Mouse (Mus musculus) embryonic facial prominence, embryonic 15.5 days (tissue): ENCODE results near the gene Tmem132d. TPM values are rescaled to one million over a fixed set of nuclear protein-coding genes. Genes with fewer than 3 reads are reported as not detected.
"Not testable (repeated sequence)": the region's sequence is repeated elsewhere in the genome, so short reads cannot be mapped to it uniquely, and the experiment has no call there.

ENCODE experiments used
- ATAC-seq: fragments of 200-750 bp; cut with Nextera tagmentation; 2 replicates; pipeline ENCODE4 v1.8.0; 2017; ENCODE audit warnings: low read depth, moderate TSS enrichment; ENCODE audit not compliant: insufficient number of reproducible peaks, low FRiP score, low TSS enrichment
- H3K27ac ChIP-seq: fragments of 300-500 bp; sonication (generic); replicated peaks from 2 replicates; pipeline ENCODE4 v1.5.1; 2015; ENCODE audit warnings: mild to moderate bottlenecking, inconsistent platforms
- H3K27me3 ChIP-seq: fragments of 300-500 bp; sonication (generic); 2 replicates; pipeline ENCODE4 v1.6.1; 2015; ENCODE audit warnings: inconsistent platforms
- H3K36me3 ChIP-seq: fragments of 300-500 bp; sonication (generic); 2 replicates; pipeline ENCODE4 v1.6.1; 2015; ENCODE audit warnings: mild to moderate bottlenecking, inconsistent platforms
- H3K4me1 ChIP-seq: fragments of 300-500 bp; sonication (generic); 2 replicates; pipeline ENCODE4 v1.6.1; 2015; ENCODE audit warnings: inconsistent platforms
- H3K4me2 ChIP-seq: fragments of 300-500 bp; sonication (generic); replicated peaks from 2 replicates; pipeline ENCODE4 v1.6.1; 2015; ENCODE audit warnings: mild to moderate bottlenecking, inconsistent platforms
- H3K4me3 ChIP-seq: fragments of 300-500 bp; sonication (generic); replicated peaks from 2 replicates; pipeline ENCODE4 v1.5.1; 2015; ENCODE audit warnings: mild to moderate bottlenecking, inconsistent platforms
- H3K9ac ChIP-seq: fragments of 300-500 bp; sonication (generic); 2 replicates; pipeline ENCODE4 v1.6.1; 2015; ENCODE audit warnings: inconsistent platforms
- H3K9me3 ChIP-seq: fragments of 300-500 bp; sonication (generic); replicated peaks from 2 replicates; pipeline ENCODE4 v1.6.1; 2016; ENCODE audit warnings: inconsistent platforms
- WGBS: fragments of 180-500 bp; shearing (Covaris S2); methylation state at CpG from one replicate; pipeline ENCODE4 v1.1.7; 2015; 5-methylcytosine and 5-hydroxymethylcytosine counted together
- polyA plus RNA-seq: library from polyadenylated mRNA; unstranded; fragments of >200 nt; fragmentation: Nextera tagmentation; extraction: Ambion mirVana; gene quantifications from 2 replicates; pipeline ENCODE4 v1.2.1, GENCODE M21; 2015

Gene Tmem132d
- polyA plus RNA-seq, 1 experiment from 2014 or later = 1.8 TPM

DNA sequence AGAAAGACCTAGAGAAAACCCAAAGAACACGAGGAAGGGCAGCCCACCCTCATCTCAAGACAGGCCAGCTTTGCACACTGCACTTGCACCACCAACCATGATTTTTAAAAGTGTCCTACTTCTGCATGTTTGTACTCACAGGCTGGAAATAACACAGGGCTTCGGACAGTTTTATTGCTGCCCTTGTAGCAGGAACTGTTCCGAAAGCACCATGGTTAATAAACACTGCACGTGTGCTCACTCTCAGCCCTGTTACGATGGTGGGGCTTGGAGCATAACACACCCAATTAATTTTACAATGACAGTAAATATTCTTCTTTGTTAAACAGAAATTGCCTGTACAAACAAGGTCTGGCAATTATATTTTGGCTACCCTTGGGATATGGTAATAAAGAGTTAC is 357.4 kb downstream of the Tmem132d start:
- Histone ChIP-seq H3K36me3 (no peaks in the 10 kb centered on the region), H3K27ac (no peak overlapping the region), H3K4me1 (no peaks in the 10 kb centered on the region), H3K27me3 (no peaks in the 10 kb centered on the region), H3K9ac (no peak overlapping the region), H3K4me3 (no peak overlapping the region), H3K9me3 (no peaks in the 10 kb centered on the region), H3K4me2 (no peak overlapping the region)
- WGBS = 71% methylated on average over 5 of the region's 5 CpGs
- ATAC-seq = no peak

DNA sequence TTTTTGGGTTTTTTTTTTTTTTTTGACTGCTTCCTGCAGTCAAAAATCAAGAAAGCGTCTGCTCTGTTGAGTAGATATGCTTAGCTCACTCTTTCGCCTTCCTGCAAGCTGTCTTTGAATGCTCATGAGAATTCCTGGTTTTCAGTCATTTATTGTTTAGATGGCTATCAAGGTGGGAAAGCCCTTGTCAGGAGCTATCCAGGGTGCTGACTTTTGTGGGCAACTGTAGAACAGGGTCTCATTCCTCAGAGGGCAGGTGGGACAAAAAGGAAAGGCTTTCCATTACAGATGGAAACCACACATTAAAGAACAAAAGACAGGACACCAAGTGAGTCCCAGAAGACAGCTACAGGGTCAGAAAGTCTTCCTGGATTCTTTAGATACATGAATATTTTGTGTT is 360.3 kb downstream of the Tmem132d start:
- no peak overlapping the region for H3K27ac ChIP-seq
- H3K4me2 ChIP-seq = no peak overlapping the region
- H3K36me3 ChIP-seq = no peaks in the 10 kb centered on the region
- H3K9me3 ChIP-seq = no peaks in the 10 kb centered on the region
- H3K27me3 ChIP-seq = no peaks in the 10 kb centered on the region
- ATAC-seq = no peak
- WGBS = 82% methylated on average over 2 of the region's 2 CpGs
- no peak overlapping the region for H3K9ac ChIP-seq
- no peaks in the 10 kb centered on the region for H3K4me1 ChIP-seq
- no peak overlapping the region for H3K4me3 ChIP-seq

DNA sequence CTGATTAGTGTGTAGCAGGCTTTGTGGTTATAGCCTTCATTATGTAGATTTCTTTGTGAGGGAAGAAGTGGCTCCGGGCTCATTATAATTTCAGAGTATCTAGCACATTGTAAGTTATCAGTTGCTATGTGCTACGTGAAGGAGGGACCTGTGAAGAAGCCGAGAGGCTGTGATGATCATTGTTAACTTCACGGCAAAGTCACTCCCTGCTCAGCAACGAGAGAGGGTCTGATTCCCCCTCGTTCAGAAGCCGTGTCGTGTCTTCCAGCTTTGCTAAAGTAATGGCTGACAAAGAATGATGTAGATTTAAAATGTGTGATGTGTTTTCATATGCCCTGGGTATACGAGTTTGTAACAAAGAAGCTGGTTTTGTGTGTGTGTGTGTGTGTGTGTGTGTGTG is 391.1 kb downstream of the Tmem132d start:
- no peak for ATAC-seq
- H3K4me2 ChIP-seq = no peak overlapping the region
- H3K4me3 ChIP-seq = no peak overlapping the region
- no peaks in the 10 kb centered on the region for H3K27me3 ChIP-seq
- no peaks in the 10 kb centered on the region for H3K4me1 ChIP-seq
- no peak overlapping the region for H3K27ac ChIP-seq
- no peak overlapping the region for H3K9ac ChIP-seq
- WGBS = 82% methylated on average over 9 of the region's 9 CpGs
- no peaks in the 10 kb centered on the region for H3K36me3 ChIP-seq
- no peaks in the 10 kb centered on the region for H3K9me3 ChIP-seq

DNA sequence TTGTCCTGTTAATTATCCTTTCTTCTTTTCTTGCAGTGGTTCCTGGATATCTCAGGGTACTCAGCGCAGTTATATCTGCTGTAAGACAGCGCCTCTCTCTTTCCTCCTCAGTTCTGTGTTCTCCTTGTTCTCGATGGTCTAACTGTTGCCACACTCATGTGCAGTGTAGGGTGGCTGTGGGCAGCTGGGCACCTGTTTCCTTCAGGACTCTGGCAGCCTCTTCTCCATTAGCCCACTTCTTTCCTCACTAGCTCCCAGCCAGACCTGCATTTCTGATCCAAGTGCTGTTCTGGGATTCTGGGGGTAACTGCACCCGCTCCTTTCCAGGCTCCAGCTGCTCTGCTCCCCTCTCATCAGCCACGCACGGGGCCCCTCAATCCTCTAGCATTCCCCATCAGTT is 392.8 kb downstream of the Tmem132d start:
- H3K27ac ChIP-seq = no peak overlapping the region
- no peaks in the 10 kb centered on the region for H3K27me3 ChIP-seq
- H3K4me3 ChIP-seq = no peak overlapping the region
- no peak overlapping the region for H3K4me2 ChIP-seq
- ATAC-seq = no peak
- H3K4me1 ChIP-seq = no peaks in the 10 kb centered on the region
- H3K9ac ChIP-seq = no peak overlapping the region
- H3K36me3 ChIP-seq = no peaks in the 10 kb centered on the region
- no peaks in the 10 kb centered on the region for H3K9me3 ChIP-seq
- 85% methylated on average over 6 of the region's 6 CpGs for WGBS

DNA sequence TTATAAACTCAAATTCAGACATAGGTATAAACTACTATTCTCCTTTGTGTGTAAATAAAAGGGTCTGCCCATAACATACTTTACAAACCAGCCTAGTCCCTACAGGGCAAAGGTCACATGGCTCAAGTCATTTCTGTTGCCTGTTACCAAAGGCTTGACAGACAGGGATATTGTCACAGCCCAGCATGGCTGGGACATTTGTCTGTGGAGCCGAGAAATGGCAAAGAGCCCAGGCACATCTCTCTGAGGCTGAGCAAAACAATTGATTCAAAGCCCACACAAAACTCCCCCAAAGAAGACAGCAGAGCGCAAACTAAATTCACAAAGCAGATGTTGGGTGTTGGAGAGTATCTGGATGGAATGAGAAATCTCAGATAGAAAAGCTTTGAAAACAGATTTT is 405.8 kb downstream of the Tmem132d start:
- Histone ChIP-seq H3K9me3 (no peaks in the 10 kb centered on the region), H3K4me3 (no peak overlapping the region), H3K4me2 (no peak overlapping the region), H3K27ac (no peak overlapping the region), H3K27me3 (no peaks in the 10 kb centered on the region), H3K9ac (no peak overlapping the region), H3K4me1 (no peaks in the 10 kb centered on the region), H3K36me3 (no peaks in the 10 kb centered on the region)
- 38% methylated on average over 2 of the region's 2 CpGs for WGBS
- no peak for ATAC-seq

DNA sequence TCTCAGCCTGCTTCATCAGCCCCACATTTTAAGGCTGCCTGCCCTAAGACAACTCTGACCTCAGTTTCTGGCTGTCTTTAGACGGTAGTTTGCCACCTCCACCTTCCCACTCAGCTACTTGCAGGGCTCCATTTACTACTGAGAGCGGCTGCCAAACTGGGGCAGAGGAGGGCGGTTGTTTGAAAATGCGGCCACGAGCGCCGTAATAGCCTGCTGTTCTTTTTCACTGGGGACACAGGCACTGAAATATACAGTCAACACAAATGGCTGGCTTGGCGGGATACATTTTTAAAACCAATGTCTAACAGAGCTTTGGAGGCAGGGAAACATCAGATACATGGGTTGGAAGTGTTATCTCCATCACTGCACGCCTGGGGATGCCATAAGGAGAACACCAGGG is 428.2 kb downstream of the Tmem132d start:
- H3K9me3 ChIP-seq = no peaks in the 10 kb centered on the region
- H3K27ac ChIP-seq = no peak overlapping the region
- WGBS = 61% methylated on average over 9 of the region's 9 CpGs
- H3K4me1 ChIP-seq = no peaks in the 10 kb centered on the region
- ATAC-seq = no peak
- H3K36me3 ChIP-seq = no peaks in the 10 kb centered on the region
- no peak overlapping the region for H3K9ac ChIP-seq
- H3K4me3 ChIP-seq = no peak overlapping the region
- H3K27me3 ChIP-seq = no peaks in the 10 kb centered on the region
- H3K4me2 ChIP-seq = no peak overlapping the region

DNA sequence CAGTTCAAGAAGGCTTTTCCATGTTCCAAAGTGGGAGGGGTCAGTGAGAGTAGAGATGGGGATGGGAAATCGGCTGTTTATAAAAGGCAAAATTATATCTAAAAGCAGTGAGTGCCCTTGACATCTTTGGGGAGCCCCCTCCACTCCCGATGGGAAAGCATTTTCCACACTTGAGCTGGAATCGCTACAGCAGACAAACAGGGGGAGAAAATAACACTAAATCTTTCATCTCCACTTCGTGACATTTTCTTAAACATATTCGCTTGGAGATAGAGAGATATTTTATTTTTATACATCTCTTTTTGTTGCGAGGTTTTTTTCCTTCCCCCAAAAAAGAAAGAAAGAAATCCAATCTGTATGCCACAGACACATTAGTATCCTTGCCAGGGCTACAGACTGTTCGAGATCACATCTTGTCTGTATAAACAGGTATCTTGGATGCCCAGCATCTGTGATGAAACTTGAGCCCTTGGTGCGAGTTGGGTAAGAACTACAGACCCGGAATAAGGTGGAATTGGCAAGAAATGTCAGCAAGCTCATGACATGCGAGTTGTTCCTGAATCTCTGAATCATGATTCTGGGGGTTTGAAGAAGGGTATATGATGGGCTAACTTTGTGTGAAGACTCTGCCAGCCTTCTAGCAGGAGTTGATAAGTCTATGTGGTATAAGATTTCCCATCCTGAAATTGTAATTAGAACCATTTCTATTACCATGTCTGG is 436.2 kb downstream of the Tmem132d start:
- no peaks in the 10 kb centered on the region for H3K27me3 ChIP-seq
- WGBS = 73% methylated on average over 10 of the region's 10 CpGs
- no peak for ATAC-seq

DNA sequence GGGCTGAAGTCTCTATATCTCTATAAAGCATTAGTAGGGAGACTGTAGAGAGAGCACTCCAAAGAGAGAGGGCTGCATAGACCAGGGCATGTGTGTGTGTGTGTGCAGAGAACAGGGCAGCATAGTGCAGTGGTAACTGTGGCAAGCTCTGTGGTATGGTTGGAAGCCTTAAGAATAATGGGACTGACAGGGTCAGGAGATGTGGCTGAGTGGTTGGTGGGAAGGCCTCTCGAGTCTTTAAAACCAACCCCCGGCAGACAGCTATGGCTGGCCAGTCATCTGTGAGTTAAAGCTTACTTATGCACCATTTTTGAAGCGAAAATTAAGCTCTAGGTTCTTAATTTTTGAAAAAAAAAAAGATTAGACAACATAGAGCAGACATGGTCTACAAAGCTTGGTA is 439.4 kb downstream of the Tmem132d start:
- Histone ChIP-seq H3K27ac (no peak overlapping the region), H3K4me2 (no peak overlapping the region), H3K36me3 (no peaks in the 10 kb centered on the region), H3K27me3 (no peaks in the 10 kb centered on the region), H3K9me3 (no peaks in the 10 kb centered on the region), H3K4me3 (no peak overlapping the region), H3K9ac (no peak overlapping the region), H3K4me1 (no peaks in the 10 kb centered on the region)
- 67% methylated on average over 3 of the region's 3 CpGs for whole genome bisulfite sequencing
- no peak for ATAC-seq

More for the DNA sequence above, 436.2 kb downstream of the Tmem132d start:
- Histone ChIP-seq H3K4me1 (no peaks in the 10 kb centered on the region), H3K36me3 (no peaks in the 10 kb centered on the region), H3K9ac (no peak overlapping the region), H3K27ac (no peak overlapping the region), H3K4me3 (no peak overlapping the region), H3K9me3 (no peaks in the 10 kb centered on the region), H3K4me2 (no peak overlapping the region)

DNA sequence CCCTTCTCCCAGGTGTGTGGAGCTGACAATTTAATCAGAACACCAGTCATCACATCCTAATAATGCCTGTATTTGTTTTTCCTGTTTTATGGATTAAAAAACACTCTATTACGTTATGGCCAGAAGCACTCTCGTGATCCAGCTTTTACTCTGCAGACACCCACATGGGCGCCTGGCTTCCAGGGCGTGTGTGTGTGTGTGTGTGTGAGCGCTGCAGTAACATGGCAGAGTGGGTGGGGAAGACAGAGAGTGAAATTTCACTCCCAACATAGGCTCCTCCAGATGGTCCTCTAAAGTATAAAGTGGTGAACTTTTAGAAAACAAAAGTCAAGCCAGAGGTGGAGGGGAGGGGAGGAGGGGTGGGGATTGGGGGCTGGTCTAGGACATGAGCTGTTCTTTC is 442.1 kb downstream of the Tmem132d start:
- no peak overlapping the region for H3K4me3 ChIP-seq
- H3K27ac ChIP-seq = no peak overlapping the region
- H3K9me3 ChIP-seq = no peaks in the 10 kb centered on the region
- no peak for ATAC-seq
- H3K4me1 ChIP-seq = no peaks in the 10 kb centered on the region
- H3K4me2 ChIP-seq = no peak overlapping the region
- WGBS = 73% methylated on average over 5 of the region's 5 CpGs
- no peak overlapping the region for H3K9ac ChIP-seq
- no peaks in the 10 kb centered on the region for H3K27me3 ChIP-seq
- H3K36me3 ChIP-seq = no peaks in the 10 kb centered on the region

DNA sequence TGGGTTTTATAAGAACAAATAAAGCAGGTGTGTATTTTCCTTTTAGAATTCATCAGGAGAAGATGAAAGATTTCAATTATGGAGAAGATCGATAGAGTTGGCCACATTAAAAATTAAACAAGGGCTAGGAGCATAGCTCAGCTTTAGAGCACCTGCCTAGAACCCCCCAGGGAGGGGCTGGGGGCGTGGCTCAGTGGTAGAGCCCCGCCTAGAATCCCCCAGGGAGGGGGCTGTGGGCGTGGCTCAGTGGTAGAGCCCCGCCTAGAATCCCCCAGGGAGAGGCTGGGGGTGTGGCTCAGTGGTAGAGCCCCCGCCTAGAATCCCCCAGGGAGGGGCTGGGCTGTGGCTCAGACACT is 452.9 kb downstream of the Tmem132d start:
- H3K27me3 ChIP-seq, H3K9ac ChIP-seq, H3K4me2 ChIP-seq, H3K27ac ChIP-seq, H3K4me1 ChIP-seq, ATAC-seq, H3K4me3 ChIP-seq, H3K9me3 ChIP-seq, H3K36me3 ChIP-seq: not testable (repeated sequence)
- 49% methylated on average over 6 of the region's 6 CpGs for WGBS

DNA sequence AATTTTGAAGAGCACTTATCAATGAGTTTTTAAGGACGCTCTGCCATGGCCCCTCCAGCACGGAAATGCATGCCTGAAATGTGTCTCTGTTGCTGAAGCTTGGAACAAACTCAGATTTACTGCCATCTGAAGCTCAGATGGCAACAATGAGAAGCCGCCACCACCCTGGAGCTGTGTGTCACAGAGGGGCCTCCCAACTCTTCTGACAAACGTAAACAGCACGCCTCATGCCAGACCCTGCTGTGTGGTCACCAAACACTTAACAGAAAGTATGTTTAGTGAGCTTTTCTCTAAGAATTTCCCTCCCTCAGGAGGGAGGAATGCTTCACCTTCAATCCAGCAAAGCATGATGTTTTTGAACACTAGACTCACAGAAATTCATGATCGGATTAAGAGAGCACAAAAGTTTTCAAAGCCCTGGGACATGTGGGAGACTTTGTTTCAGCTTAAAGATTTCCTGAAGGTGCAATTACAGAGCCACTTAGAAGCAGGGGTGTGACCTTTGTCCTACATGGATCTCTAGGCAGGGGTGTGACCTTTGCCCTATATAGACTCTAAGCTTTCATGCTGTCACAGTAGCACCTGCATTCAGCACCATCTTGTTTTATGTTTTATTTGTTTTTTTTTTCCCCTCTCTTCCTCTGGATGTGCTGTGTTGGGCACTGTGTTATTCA is 453.4 kb downstream of the Tmem132d start:
- Histone ChIP-seq H3K27ac (no peak overlapping the region), H3K9ac (no peak overlapping the region), H3K4me2 (no peak overlapping the region), H3K9me3 (no peaks in the 10 kb centered on the region), H3K36me3 (no peaks in the 10 kb centered on the region), H3K4me3 (no peak overlapping the region), H3K4me1 (no peaks in the 10 kb centered on the region), H3K27me3 (no peaks in the 10 kb centered on the region)
- no peak for ATAC-seq
- 32% methylated on average over 6 of the region's 6 CpGs for WGBS

DNA sequence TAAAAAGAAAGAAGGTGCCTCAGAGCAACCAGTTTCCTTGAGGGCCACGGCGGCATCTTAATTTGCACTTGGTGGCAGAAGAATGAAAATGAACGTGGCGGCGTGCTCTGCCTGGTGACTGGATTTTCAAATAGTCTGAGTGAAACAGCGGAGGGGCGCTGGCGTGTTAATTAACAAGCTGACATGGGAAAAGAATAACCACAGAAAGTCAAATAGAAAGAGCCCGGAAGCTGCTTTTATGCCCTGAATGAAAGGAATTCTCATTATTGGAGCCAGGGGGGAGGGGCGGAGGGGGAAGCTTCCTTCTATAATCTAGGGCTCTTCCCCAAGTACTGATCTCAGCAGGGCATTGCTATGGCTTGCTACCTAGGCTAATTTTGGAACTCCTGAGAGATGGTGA is 456.2 kb downstream of the Tmem132d start:
- no peak overlapping the region for H3K9ac ChIP-seq
- no peak overlapping the region for H3K4me2 ChIP-seq
- H3K4me1 ChIP-seq = no peaks in the 10 kb centered on the region
- no peaks in the 10 kb centered on the region for H3K36me3 ChIP-seq
- no peaks in the 10 kb centered on the region for H3K9me3 ChIP-seq
- H3K4me3 ChIP-seq = no peak overlapping the region
- no peaks in the 10 kb centered on the region for H3K27me3 ChIP-seq
- no peak for ATAC-seq
- 73% methylated on average over 10 of the region's 10 CpGs for WGBS
- no peak overlapping the region for H3K27ac ChIP-seq
